Mouse (Mus musculus): ENCODE measurements around the gene B3galt4.

B3galt4 gene

GRCm38 (mm10) chr17:33940981-33941380 is 10.3 kb downstream of the B3galt4 start:
- DNase-seq: peak in 1 of 2 experiments; percentile 52

- DNase-seq: peak; percentile 82 to 84
Observed at GRCm38 (mm10) chr17:33940206-33940805, 11.0 kb downstream of the B3galt4 start, which contains the start of the genes Pfdn6 and Wdr46. Pfdn6 (minus strand) TSS chr17:33940343. Wdr46 (plus strand) TSS chr17:33940660.

GRCm38 (mm10) chr17:33938783-33939182 is 12.5 kb downstream of the B3galt4 start:
- DNase-seq: no peak

- peak in 1 of 2 experiments; percentile 16 for DNase-seq
Observed at GRCm38 (mm10) chr17:33936993-33937392, 14.3 kb downstream of the B3galt4 start.

GRCm38 (mm10) chr17:33935422-33936055 is 15.7 kb downstream of the B3galt4 start:
- peak in 1 of 2 experiments; percentile 11 for DNase-seq

- peak in 1 of 2 experiments; percentile 9 for DNase-seq
Observed at GRCm38 (mm10) chr17:33932970-33933369, 18.3 kb downstream of the B3galt4 start.

GRCm38 (mm10) chr17:33932448-33932847 is 18.8 kb downstream of the B3galt4 start:
- peak in 1 of 2 experiments; percentile 22 for DNase-seq

- peak in 1 of 2 experiments; percentile 20 for DNase-seq
Observed at GRCm38 (mm10) chr17:33931947-33932346, 19.3 kb downstream of the B3galt4 start.

GRCm38 (mm10) chr17:33931159-33931866 is 20.0 kb downstream of the B3galt4 start:
- peak in 1 of 2 experiments; percentile 53 for DNase-seq

GRCm38 (mm10) chr17:33930280-33931158 is 20.8 kb downstream of the B3galt4 start:
- DNase-seq: peak; percentile 76 to 87

GRCm38 (mm10) chr17:33929371-33930279 is 21.7 kb downstream of the B3galt4 start, which contains the start of gene Rgl2:
Rgl2 (plus strand) TSS chr17:33929543.
- peak; percentile 95 to 96 for DNase-seq

GRCm38 (mm10) chr17:33928251-33928947 is 22.9 kb downstream of the B3galt4 start:
- DNase-seq: peak in 1 of 2 experiments; percentile 7

GRCm38 (mm10) chr17:33926207-33926932 is 24.9 kb downstream of the B3galt4 start:
- DNase-seq: peak in 1 of 2 experiments; percentile 45

GRCm38 (mm10) chr17:33925406-33926116 is 25.7 kb downstream of the B3galt4 start:
- DNase-seq: peak in 1 of 2 experiments; percentile 19

GRCm38 (mm10) chr17:33924577-33925283 is 26.6 kb downstream of the B3galt4 start:
- peak; percentile 53 to 58 for DNase-seq

GRCm38 (mm10) chr17:33921361-33921760 is 29.9 kb downstream of the B3galt4 start:
- no peak for DNase-seq

- peak; percentile 83 to 87 for DNase-seq
Observed at GRCm38 (mm10) chr17:33920282-33921097, 30.8 kb downstream of the B3galt4 start.

Measured in thymus, postnatal 36 days (tissue).